Mouse (Mus musculus) ZHBTc4 (cell line): ENCODE data around the gene Fbxo5.
A peak's percentile ranks its signal among the peaks of the same experiment; 100 is the strongest.

Experiments
- DNase-seq: peaks from one replicate; pipeline ENCODE4 v3.0.0-alpha.2; 2011; ENCODE audit warnings: low read depth, low spot score

Gene Fbxo5

GRCm38 (mm10) chr10:5805243-5805730 is at the start of gene Fbxo5:
TSS of gene Fbxo5 (minus strand) at chr10:5805600.
- peak; percentile 100 for DNase-seq

- DNase-seq, result no peak
These were observed 48.0 kb upstream of the Fbxo5 start for GRCm38 (mm10) chr10:5853290-5853868.

GRCm38 (mm10) chr10:5846939-5847338 is 41.5 kb upstream of the Fbxo5 start:
- DNase-seq, result no peak

- peak; percentile 77 for DNase-seq
These were observed 36.0 kb upstream of the Fbxo5 start for GRCm38 (mm10) chr10:5841369-5841768.

GRCm38 (mm10) chr10:5826336-5827025 is 21.1 kb upstream of the Fbxo5 start:
- DNase-seq, result no peak

- peak; percentile 78 for DNase-seq
These were observed 19.4 kb upstream of the Fbxo5 start for GRCm38 (mm10) chr10:5824779-5825178.

GRCm38 (mm10) chr10:5823740-5824491 is 18.5 kb upstream of the Fbxo5 start, which contains the start of gene Mtrf1l:
TSS of gene Mtrf1l (minus strand) at chr10:5823910.
- DNase-seq, result peak; percentile 100

- peak; percentile 33 for DNase-seq
These were observed 17.9 kb upstream of the Fbxo5 start for GRCm38 (mm10) chr10:5823291-5823739.

GRCm38 (mm10) chr10:5818772-5819171 is 13.4 kb upstream of the Fbxo5 start:
- peak; percentile 22 for DNase-seq

GRCm38 (mm10) chr10:5815968-5816367 is 10.6 kb upstream of the Fbxo5 start:
- no peak for DNase-seq

- no peak for DNase-seq
These were observed 8.3 kb upstream of the Fbxo5 start for GRCm38 (mm10) chr10:5813724-5814123.

- no peak for DNase-seq
These were observed 2.3 kb upstream of the Fbxo5 start for GRCm38 (mm10) chr10:5807683-5808082.

- DNase-seq, result no peak
These were observed 1.6 kb upstream of the Fbxo5 start for GRCm38 (mm10) chr10:5806996-5807395.

- no peak for DNase-seq
These were observed 1.0 kb upstream of the Fbxo5 start for GRCm38 (mm10) chr10:5806416-5806815.

GRCm38 (mm10) chr10:5805731-5806307 is 419 bp upstream of the Fbxo5 start:
- peak; percentile 99 for DNase-seq

GRCm38 (mm10) chr10:5804691-5805156 is 676 bp downstream of the Fbxo5 start:
- peak; percentile 55 for DNase-seq

GRCm38 (mm10) chr10:5803739-5804138 is 1.7 kb downstream of the Fbxo5 start:
- peak; percentile 27 for DNase-seq

- peak; percentile 24 for DNase-seq
These were observed 2.5 kb downstream of the Fbxo5 start for GRCm38 (mm10) chr10:5802866-5803265.

GRCm38 (mm10) chr10:5800490-5800889 is 4.9 kb downstream of the Fbxo5 start:
- DNase-seq, result peak; percentile 56

- DNase-seq, result no peak
These were observed 7.3 kb downstream of the Fbxo5 start for GRCm38 (mm10) chr10:5798069-5798468.

GRCm38 (mm10) chr10:5790657-5791056 is 14.7 kb downstream of the Fbxo5 start:
- DNase-seq, result peak; percentile 60

GRCm38 (mm10) chr10:5786923-5787322 is 18.5 kb downstream of the Fbxo5 start:
- DNase-seq, result peak; percentile 60
